Mouse (Mus musculus) right cerebral cortex, postnatal 25 days (tissue): ENCODE results near the gene Vmn1r180.
"Not testable (repeated sequence)": the region's sequence is repeated elsewhere in the genome, so short reads cannot be mapped to it uniquely, and the experiment has no call there.

ENCODE experiments used
- DNase-seq: peaks from one replicate; pipeline ENCODE4 v3.0.0; 2022

The Vmn1r180 gene

DNA sequence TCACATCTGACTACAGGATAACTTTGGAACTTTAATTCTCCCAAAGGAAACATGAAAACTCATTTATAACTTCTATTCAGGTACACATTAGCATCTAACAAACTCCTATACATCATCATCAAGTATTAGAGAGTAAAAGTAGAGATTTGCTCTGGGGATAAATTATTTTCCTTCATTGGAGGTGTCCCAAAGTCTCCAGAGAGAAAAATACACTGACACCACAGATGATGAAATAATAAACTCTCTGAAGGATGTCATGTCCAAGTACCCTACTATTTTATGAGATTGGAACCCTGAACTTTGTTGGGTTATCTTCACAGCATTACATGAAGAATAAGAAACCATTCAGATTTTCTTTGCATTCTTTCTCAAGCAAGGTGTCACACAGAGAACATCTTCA, at the start of gene Vmn1r180:
TSS of gene Vmn1r180 (plus strand) at position 301 of the 400 bp plus-strand sequence.
- DNase-seq: no peak

- DNase-seq: no peak
Observed at GRCm38 (mm10) chr7:23926678-23927077, 23.8 kb upstream of the Vmn1r180 start, which contains the start of gene Vmn1r179. Gene Vmn1r179, plus strand, starts transcription at chr7:23926978.

DNA sequence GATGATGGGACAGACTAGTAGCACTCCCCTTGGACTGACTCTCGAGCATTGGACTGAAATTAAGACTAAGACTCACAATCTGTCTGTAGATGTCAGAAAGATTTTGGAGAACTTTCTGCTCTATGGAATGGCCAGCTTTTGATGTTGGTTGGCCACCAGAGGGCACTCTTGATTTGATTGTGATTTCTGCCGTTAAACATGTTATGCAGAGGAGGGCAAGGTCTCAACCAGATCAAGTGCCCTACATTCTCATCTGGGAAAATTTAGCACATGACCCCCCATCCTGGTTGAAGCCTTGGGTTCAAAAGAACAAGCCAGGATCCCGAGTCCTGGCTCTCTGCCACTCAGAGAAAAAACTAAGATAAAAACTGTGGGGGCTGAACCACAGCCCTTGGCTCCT, 17.6 kb downstream of the Vmn1r180 start:
- DNase-seq: not testable (repeated sequence)

DNA sequence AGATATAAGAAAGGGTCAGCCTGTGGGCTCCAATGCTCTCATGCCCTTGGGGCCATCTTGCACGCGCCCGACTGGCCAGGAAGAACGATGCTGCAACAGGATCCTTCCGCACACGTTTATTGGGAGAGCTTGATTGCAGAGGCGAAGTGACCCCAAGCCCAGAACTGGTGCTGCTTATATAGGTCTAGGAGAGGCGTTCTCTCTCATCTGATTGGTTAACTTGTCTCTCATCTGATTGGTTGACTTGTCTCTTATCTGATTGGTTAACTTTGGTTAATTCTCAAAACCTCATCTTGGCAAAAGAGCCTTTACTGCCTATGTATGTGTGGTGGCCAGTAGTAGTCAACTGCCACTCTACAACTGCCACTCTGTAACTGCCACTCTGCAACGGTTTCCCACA, 23.9 kb downstream of the Vmn1r180 start, which contains the start of gene Vmn1r181:
TSS of gene Vmn1r181 (plus strand) at position 301 of the 400 bp plus-strand sequence.
- DNase-seq: not testable (repeated sequence)

- DNase-seq: no peak
Observed at GRCm38 (mm10) chr7:24001391-24001790, 51.0 kb downstream of the Vmn1r180 start, which contains the start of gene V1rd19. Gene V1rd19, plus strand, starts transcription at chr7:24001691.
